Mouse (Mus musculus) layer of hippocampus, adult 8-10 months (tissue): ENCODE measurements around the gene Itgb1bp1. TPM values are rescaled to one million over a fixed set of nuclear protein-coding genes. Genes with fewer than 3 reads are reported as not detected.
A peak's percentile ranks its signal among the peaks of the same experiment; 100 is the strongest.

ENCODE experiments used
- DNase-seq, 2 experiments: peaks; one replicate each; pipeline ENCODE4 v3.0.0; 2022; ENCODE audit warnings: low spot score in 2 of 2
- total RNA-seq, 4 experiments: library from RNA; stranded (reverse); gene quantifications; 2 replicates each; pipeline ENCODE4 v1.2.4; 2022

Gene Itgb1bp1
- total RNA-seq, 4 experiments from 2014 or later: 39.6 to 47.6 (median 42.3) TPM

- DNase-seq: peak in 1 of 2 experiments; percentile 20
Observed at GRCm38 (mm10) chr12:21201485-21202269, 84.4 kb downstream of the Itgb1bp1 start.

GRCm38 (mm10) chr12:21200613-21201012, 85.5 kb downstream of the Itgb1bp1 start:
- DNase-seq: no peak

DNA sequence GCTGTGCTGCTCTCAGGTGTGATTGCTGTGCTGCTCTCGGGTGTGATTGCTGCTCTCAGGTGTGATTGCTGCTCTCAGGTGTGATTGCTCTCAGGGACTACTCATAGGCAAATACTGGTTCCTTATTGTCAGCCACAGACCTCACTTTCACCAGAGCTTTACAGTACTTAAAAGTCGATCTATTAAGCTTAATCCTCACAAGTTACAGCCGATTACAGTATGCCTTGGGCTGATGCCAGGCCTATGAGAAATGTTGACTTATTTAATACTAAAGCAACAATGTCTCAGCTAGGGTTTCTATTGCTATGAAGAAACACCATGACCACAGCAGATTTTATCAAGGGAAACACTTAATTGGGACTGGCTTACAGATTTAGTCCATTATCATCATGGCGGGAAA, 89.7 kb downstream of the Itgb1bp1 start:
- no peak for DNase-seq

DNA sequence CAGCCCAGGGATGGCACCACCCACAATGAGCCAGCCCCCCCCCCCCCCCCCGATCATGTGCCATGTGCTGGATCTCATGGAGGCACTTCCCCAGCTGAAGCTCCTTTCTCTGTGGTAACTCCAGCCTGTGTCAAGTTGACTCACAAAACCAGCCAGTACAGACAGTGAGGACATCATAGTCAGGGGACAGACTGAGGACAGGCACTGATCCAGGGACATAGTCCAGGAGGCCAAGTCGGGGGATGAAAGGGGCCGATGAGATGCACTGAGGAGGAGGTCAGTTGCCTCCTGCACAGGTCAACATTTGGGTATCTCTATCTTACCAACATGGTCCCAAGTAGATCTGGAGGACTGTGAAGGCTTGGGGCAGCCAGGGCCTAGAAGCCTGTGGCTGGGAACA, 90.6 kb downstream of the Itgb1bp1 start:
- DNase-seq: no peak

DNA sequence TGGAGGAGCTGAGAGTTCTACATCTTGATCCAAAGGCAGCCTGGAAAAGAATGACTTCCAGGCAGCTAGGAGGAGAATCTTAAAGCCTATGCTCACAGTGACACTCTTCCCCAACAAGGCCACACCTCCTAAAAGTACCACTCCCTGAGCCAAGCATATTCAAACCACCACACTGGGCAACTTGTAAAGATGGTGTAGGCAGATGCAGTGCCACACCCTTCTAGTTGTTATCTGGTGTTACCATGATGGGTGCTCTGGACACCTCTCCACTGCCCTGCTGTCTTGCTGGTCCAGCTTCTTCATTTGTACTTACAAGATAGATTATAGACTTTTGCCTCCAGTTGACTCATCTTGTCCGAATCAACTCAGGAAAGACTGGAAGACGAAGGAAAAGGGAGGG, 94.5 kb downstream of the Itgb1bp1 start:
- DNase-seq: no peak

Other genes starting within 250 kb of the Itgb1bp1 start
- gene Cpsf3, start 893 bp downstream of the Itgb1bp1 start, total RNA-seq: 10 to 100 TPM; 52.5 to 62.6 (median 56.5) TPM
- gene Iah1, start 30.1 kb upstream of the Itgb1bp1 start, total RNA-seq: 10 to 100 TPM; 13.2 to 17.0 (median 14.0) TPM
- 10 to 100 TPM; 18.5 to 21.0 (median 19.5) TPM for gene Adam17, start 87.3 kb upstream of the Itgb1bp1 start, total RNA-seq
- gene Ywhaq, start 131.4 kb upstream of the Itgb1bp1 start, total RNA-seq: 100 to 1,000 TPM; 351 to 430 (median 396) TPM